Mouse (Mus musculus) forebrain, embryonic 13.5 days (tissue): ENCODE data around the gene Ift20. TPM values are rescaled to one million over a fixed set of nuclear protein-coding genes. Genes with fewer than 3 reads are reported as not detected.

Source experiments
- ATAC-seq: fragments of 200-750 bp; cut with Nextera tagmentation; 2 replicates; pipeline ENCODE4 v1.8.0; 2017
- H3K27ac ChIP-seq: fragments of 300-500 bp; sonication (generic); 2 replicates; pipeline ENCODE4 v1.5.1; 2015; ENCODE audit warnings: inconsistent platforms, mild to moderate bottlenecking, moderate library complexity
- H3K27me3 ChIP-seq: fragments of 300-500 bp; sonication (generic); 2 replicates; pipeline ENCODE4 v1.6.1; 2015; ENCODE audit warnings: mild to moderate bottlenecking, inconsistent platforms
- H3K36me3 ChIP-seq: fragments of 300-500 bp; sonication (generic); 2 replicates; pipeline ENCODE4 v1.6.1; 2015; ENCODE audit warnings: mild to moderate bottlenecking, inconsistent platforms; ENCODE audit not compliant: poor library complexity, severe bottlenecking
- H3K4me1 ChIP-seq: fragments of 300-500 bp; sonication (generic); 2 replicates; pipeline ENCODE4 v1.6.1; 2015; ENCODE audit warnings: inconsistent platforms
- H3K4me2 ChIP-seq: fragments of 300-500 bp; sonication (generic); 2 replicates; pipeline ENCODE4 v1.6.1; 2015; ENCODE audit warnings: inconsistent platforms, mild to moderate bottlenecking, moderate library complexity
- H3K4me3 ChIP-seq: fragments of 300-500 bp; sonication (generic); 2 replicates; pipeline ENCODE4 v1.5.1; 2015; ENCODE audit warnings: mild to moderate bottlenecking, inconsistent platforms
- H3K9ac ChIP-seq: fragments of 300-500 bp; sonication (generic); 2 replicates; pipeline ENCODE4 v1.6.1; 2015; ENCODE audit warnings: mild to moderate bottlenecking, inconsistent platforms
- H3K9me3 ChIP-seq: fragments of 300-500 bp; sonication (generic); replicated peaks from 2 replicates; pipeline ENCODE4 v1.6.1; 2016; ENCODE audit warnings: inconsistent platforms
- WGBS: fragments of 180-500 bp; shearing (Covaris S2); methylation state at CpG from one replicate; pipeline ENCODE4 v1.1.7; 2015; 5-methylcytosine and 5-hydroxymethylcytosine counted together
- polyA plus RNA-seq: library from polyadenylated mRNA; unstranded; fragments of >200 nt; fragmentation: Nextera tagmentation; extraction: Ambion mirVana; gene quantifications from 2 replicates; pipeline ENCODE4 v1.2.1, GENCODE M21; 2015

Ift20 gene
- 92.2 and 114 TPM in 2 replicates for polyA plus RNA-seq

GRCm38 (mm10) chr11:78536080-78536689 lies at the start of gene Ift20, which contains the start of gene Tnfaip1:
Ift20 (plus strand) TSS chr11:78536361.
Tnfaip1 (minus strand) TSS chr11:78536332.
- H3K36me3 ChIP-seq, result peaks cover 34% of the 10 kb centered on the region
- H3K9me3 ChIP-seq, result no peaks in the 10 kb centered on the region
- H3K4me2 ChIP-seq, result peak within 1 kb of the TSS; percentile 80
- H3K4me1 ChIP-seq, result peaks cover 29% of the 10 kb centered on the region
- ATAC-seq, result peak; percentile 98
- H3K27me3 ChIP-seq, result no peaks in the 10 kb centered on the region
- WGBS, result under 1% methylated on average over 52 of the region's 52 CpGs
- H3K9ac ChIP-seq, result peak within 1 kb of the TSS; percentile 81
- H3K4me3 ChIP-seq, result peak within 1 kb of the TSS; percentile 67
- peak within 1 kb of the TSS; percentile 88 for H3K27ac ChIP-seq

DNA sequence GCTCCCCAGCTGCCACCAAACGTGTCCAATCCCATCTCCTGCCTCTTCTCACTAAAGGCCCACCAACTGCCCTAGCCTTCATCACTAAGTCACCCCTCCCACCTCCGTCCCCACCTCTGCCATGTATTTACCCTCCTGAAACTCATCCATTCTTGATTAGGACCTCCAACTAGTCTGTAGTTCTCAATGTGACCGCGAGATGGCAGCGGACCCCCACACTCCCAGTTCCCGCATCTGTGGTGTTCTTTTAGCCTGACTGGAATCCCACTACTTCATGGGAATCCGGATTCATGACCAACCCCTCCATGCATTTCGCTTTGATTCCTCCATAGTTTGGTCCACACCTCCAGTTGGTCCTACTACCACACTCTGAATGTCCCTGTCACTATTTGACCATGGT lies 48.0 kb upstream of the Ift20 start:
- WGBS, result 4% methylated on average over 8 of the region's 8 CpGs

DNA sequence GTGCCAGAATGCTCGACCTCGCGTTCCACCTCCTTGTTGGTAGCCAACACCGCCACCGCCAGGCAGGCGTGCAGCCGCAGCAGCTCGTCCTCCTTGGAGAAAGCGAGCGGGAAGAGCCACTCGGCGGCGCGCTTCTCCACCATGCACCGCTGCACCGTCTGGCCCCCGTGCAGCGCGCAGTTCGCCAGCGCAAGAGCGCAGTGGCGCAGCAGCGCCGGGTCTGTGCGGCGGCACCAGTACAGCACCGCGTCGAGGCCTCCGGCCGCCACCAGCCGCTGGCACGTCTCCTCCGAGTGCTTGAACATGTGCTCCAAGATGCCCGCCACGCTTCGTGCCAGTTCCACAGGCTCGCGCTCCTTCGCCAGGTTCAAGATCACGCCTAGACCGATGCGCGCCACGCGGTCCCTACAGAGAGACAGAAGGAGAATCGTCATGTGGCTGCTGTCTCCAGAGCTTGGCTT lies 45.4 kb upstream of the Ift20 start:
- Histone ChIP-seq H3K4me1 (peaks cover 22% of the 10 kb centered on the region), H3K9ac (peak overlapping the region; percentile 54; the same call in 1 of the 2 replicates), H3K36me3 (peaks cover 20% of the 10 kb centered on the region), H3K4me2 (peak overlapping the region; percentile 54), H3K9me3 (no peaks in the 10 kb centered on the region), H3K4me3 (peak overlapping the region; percentile 32), H3K27me3 (peaks cover 50% of the 10 kb centered on the region), H3K27ac (peak overlapping the region; percentile 48; the same call in 1 of the 2 replicates)
- ATAC-seq, result peak; percentile 82
- 6% methylated on average over 48 of the region's 48 CpGs for WGBS

More for the DNA sequence above, 48.0 kb upstream of the Ift20 start:
- Histone ChIP-seq H3K4me3 (no peak overlapping the region), H3K36me3 (peaks cover 41% of the 10 kb centered on the region), H3K4me1 (peaks cover 19% of the 10 kb centered on the region), H3K4me2 (no peak overlapping the region), H3K9me3 (no peaks in the 10 kb centered on the region), H3K9ac (0 out of 2 replicates have a peak overlapping the region, but pooled peaks have one; percentile 16), H3K27me3 (peaks cover 41% of the 10 kb centered on the region), H3K27ac (no peak overlapping the region)
- peak; percentile 38; the same call in 1 of the 2 replicates for ATAC-seq

GRCm38 (mm10) chr11:78495904-78496303 lies 40.3 kb upstream of the Ift20 start:
- WGBS, result 7% methylated on average over 6 of the region's 6 CpGs
- peaks cover 27% of the 10 kb centered on the region for H3K4me1 ChIP-seq
- H3K9ac ChIP-seq, result peak overlapping the region; percentile 96
- peak overlapping the region; percentile 91 for H3K4me3 ChIP-seq
- no peaks in the 10 kb centered on the region for H3K36me3 ChIP-seq
- H3K9me3 ChIP-seq, result no peaks in the 10 kb centered on the region
- H3K27me3 ChIP-seq, result peaks cover 40% of the 10 kb centered on the region
- no peak overlapping the region for H3K27ac ChIP-seq
- H3K4me2 ChIP-seq, result peak overlapping the region; percentile 91
- no peak for ATAC-seq

DNA sequence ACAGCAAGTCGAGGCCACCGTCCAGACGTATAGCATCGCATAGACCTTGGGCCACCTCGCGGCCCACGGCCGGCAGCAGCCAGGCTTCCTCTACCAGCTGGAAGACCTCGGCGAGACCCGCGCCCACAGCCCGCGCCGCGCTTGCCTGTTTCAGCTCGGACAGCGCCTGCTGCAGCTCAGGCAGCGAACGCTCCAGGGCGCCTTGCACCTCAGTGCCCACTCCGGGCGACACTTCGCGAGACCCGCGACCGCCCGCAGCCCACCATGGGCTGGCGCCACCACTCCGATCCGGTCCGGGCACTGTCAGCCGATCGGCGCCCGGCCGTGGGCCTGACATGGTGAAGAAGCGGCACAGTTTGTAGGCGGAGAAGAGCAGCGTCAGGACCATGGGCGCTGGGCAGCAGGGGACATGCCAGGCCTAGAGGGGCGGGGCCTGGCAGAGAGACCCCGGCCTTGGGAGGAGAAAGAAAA lies 39.1 kb upstream of the Ift20 start:
- Histone ChIP-seq H3K27ac (peak overlapping the region; percentile 88), H3K9ac (peak overlapping the region; percentile 96), H3K27me3 (peaks cover 32% of the 10 kb centered on the region), H3K9me3 (no peaks in the 10 kb centered on the region), H3K4me2 (peak overlapping the region; percentile 91), H3K4me1 (peaks cover 21% of the 10 kb centered on the region), H3K4me3 (peak overlapping the region; percentile 91), H3K36me3 (no peaks in the 10 kb centered on the region)
- ATAC-seq, result peak; percentile 67
- WGBS, result 0% methylated on average over 42 of the region's 44 CpGs

- 2% methylated on average over 35 of the region's 36 CpGs for WGBS
- ATAC-seq, result peak; percentile 98
- Histone ChIP-seq H3K27me3 (peaks cover 32% of the 10 kb centered on the region), H3K9me3 (no peaks in the 10 kb centered on the region), H3K4me3 (peak within 1 kb of the TSS; percentile 91), H3K4me2 (peak within 1 kb of the TSS; percentile 91), H3K27ac (peak within 1 kb of the TSS; percentile 88), H3K4me1 (peaks cover 21% of the 10 kb centered on the region), H3K36me3 (no peaks in the 10 kb centered on the region), H3K9ac (peak within 1 kb of the TSS; percentile 96)
Measured at GRCm38 (mm10) chr11:78497544-78498522, 38.3 kb upstream of the Ift20 start, which contains the start of gene Sarm1. Sarm1 (minus strand) TSS chr11:78497754.

- 63% methylated on average over 7 of the region's 7 CpGs for WGBS
- ATAC-seq, result no peak
- Histone ChIP-seq H3K4me3 (peak within 1 kb of the TSS; percentile 91), H3K27ac (peak within 1 kb of the TSS; percentile 88), H3K36me3 (no peaks in the 10 kb centered on the region), H3K4me2 (peak within 1 kb of the TSS; percentile 91), H3K9me3 (no peaks in the 10 kb centered on the region), H3K27me3 (peaks cover 32% of the 10 kb centered on the region), H3K9ac (peak within 1 kb of the TSS; percentile 96), H3K4me1 (peaks cover 21% of the 10 kb centered on the region)
Measured at GRCm38 (mm10) chr11:78499004-78499403, 37.2 kb upstream of the Ift20 start, which contains the start of gene Vtn. Vtn (plus strand) TSS chr11:78499091.

DNA sequence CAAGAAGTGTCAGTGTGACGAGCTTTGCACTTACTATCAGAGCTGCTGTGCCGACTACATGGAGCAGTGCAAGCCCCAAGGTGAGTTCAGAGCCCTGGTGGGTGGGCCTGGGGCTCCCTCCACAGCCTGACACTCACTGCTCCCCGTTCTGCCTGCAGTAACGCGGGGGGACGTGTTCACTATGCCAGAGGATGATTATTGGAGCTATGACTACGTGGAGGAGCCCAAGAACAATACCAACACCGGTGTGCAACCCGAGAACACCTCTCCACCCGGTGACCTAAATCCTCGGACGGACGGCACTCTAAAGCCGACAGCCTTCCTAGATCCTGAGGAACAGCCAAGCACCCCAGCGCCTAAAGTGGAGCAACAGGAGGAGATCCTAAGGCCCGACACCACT lies 36.6 kb upstream of the Ift20 start:
- no peak overlapping the region for H3K4me2 ChIP-seq
- no peak for ATAC-seq
- H3K9ac ChIP-seq, result no peak overlapping the region
- no peaks in the 10 kb centered on the region for H3K36me3 ChIP-seq
- H3K9me3 ChIP-seq, result no peaks in the 10 kb centered on the region
- WGBS, result 48% methylated on average over 16 of the region's 16 CpGs
- peaks cover 21% of the 10 kb centered on the region for H3K4me1 ChIP-seq
- H3K27me3 ChIP-seq, result peaks cover 30% of the 10 kb centered on the region
- no peak overlapping the region for H3K27ac ChIP-seq
- H3K4me3 ChIP-seq, result no peak overlapping the region; the same call in 1 of the 2 replicates

DNA sequence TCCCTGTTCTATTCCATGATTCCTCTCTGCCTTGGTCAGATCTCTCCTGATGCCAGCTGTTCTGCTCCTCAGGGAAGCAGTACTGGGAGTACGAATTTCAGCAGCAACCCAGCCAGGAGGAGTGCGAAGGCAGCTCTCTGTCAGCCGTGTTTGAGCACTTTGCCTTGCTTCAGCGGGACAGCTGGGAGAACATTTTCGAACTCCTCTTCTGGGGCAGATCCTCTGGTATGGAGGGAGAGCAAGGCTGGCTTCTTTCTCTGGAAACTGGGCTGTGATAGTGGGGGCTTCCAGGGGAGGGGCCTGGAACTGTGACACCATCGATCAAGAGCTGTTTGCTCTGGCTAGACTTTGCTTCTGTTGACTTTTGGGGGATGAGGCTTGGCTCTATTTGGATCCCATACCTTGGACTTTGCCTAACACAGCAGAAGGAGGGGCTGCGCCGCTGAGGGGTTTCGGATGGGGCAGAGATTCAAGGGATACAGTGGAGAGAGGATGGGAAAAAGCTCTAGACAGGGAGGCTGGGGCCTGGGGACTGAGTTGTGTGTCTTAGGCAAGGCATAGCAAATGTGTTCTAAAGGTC lies 35.4 kb upstream of the Ift20 start:
- H3K4me3 ChIP-seq, result no peak overlapping the region
- peaks cover 7% of the 10 kb centered on the region; the same call in 1 of the 2 replicates for H3K36me3 ChIP-seq
- H3K27ac ChIP-seq, result no peak overlapping the region
- peaks cover 18% of the 10 kb centered on the region for H3K4me1 ChIP-seq
- ATAC-seq, result no peak
- 81% methylated on average over 9 of the region's 9 CpGs for WGBS
- no peak overlapping the region for H3K4me2 ChIP-seq
- no peak overlapping the region for H3K9ac ChIP-seq
- no peaks in the 10 kb centered on the region for H3K9me3 ChIP-seq
- H3K27me3 ChIP-seq, result peaks cover 23% of the 10 kb centered on the region

DNA sequence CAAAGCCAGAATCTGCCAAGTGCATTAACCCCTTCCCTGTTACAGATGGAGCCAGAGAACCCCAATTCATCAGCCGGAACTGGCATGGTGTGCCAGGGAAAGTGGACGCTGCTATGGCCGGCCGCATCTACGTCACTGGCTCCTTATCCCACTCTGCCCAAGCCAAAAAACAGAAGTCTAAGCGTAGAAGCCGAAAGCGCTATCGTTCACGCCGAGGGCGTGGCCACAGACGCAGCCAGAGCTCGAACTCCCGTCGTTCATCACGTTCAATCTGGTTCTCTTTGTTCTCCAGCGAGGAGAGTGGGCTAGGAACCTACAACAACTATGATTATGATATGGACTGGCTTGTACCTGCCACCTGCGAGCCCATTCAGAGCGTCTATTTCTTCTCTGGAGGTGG lies 34.6 kb upstream of the Ift20 start:
- H3K4me3 ChIP-seq, result no peak overlapping the region
- peaks cover 23% of the 10 kb centered on the region for H3K27me3 ChIP-seq
- WGBS, result 82% methylated on average over 20 of the region's 20 CpGs
- no peak for ATAC-seq
- H3K4me2 ChIP-seq, result no peak overlapping the region
- no peaks in the 10 kb centered on the region for H3K9me3 ChIP-seq
- peaks cover 10% of the 10 kb centered on the region for H3K4me1 ChIP-seq
- peaks cover 15% of the 10 kb centered on the region for H3K36me3 ChIP-seq
- no peak overlapping the region for H3K27ac ChIP-seq
- H3K9ac ChIP-seq, result no peak overlapping the region

DNA sequence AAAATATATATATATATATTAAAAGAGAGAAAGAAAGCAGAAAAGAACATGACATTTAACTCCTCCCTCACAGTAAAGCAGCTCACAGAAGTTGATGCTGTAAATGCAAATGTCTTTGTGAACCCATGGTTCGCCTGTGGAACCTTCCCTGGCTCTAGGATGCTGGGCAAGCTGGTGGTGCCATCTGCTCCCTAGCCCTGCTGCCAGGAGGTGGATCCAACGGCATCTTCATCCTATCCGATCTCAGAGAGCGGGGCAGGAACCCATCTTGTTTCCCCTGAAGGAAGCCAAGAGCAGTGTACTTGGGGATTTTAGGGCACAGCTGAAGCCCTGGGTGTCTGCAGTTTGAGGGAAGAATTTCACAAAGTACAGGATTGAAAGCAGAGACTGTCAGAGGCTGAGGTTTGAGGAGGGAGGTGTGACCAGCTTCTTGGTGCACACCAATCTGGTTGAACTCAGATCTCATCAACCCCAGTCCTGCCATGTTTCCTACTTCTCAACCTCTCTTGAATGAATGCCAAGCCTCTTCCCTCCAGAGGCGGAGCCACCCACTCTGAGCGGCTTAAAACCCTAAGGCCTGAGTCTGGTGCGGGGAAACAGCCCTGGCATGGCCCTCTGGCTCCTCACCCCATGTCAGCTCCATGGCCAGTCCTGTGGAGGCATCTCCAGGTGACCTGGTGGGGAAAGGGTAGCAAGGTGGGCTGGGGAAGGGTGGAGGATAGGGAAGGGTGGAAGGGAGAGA lies 33.1 kb upstream of the Ift20 start, which contains the start of gene Sebox:
TSS of gene Sebox (plus strand) at position 539 of the 742 bp plus-strand sequence.
- peaks cover 23% of the 10 kb centered on the region for H3K27me3 ChIP-seq
- no peak for ATAC-seq
- no peak within 1 kb of the TSS for H3K4me3 ChIP-seq
- no peak within 1 kb of the TSS for H3K27ac ChIP-seq
- H3K9ac ChIP-seq, result no peak within 1 kb of the TSS
- peaks cover 3% of the 10 kb centered on the region; the same call in 1 of the 2 replicates for H3K4me1 ChIP-seq
- H3K4me2 ChIP-seq, result no peak within 1 kb of the TSS
- 67% methylated on average over 7 of the region's 7 CpGs for WGBS
- no peaks in the 10 kb centered on the region for H3K9me3 ChIP-seq
- H3K36me3 ChIP-seq, result peaks cover 31% of the 10 kb centered on the region
